Mouse (Mus musculus) adrenal gland, adult 8-10 months (tissue): Measurements from ENCODE around the gene Veph1. TPM values are rescaled to one million over a fixed set of nuclear protein-coding genes. Genes with fewer than 3 reads are reported as not detected.
A peak's percentile ranks its signal among the peaks of the same experiment; 100 is the strongest.

Source experiments
- DNase-seq: peaks from one replicate; pipeline ENCODE4 v3.0.0; 2022
- total RNA-seq, 4 experiments: library from RNA; stranded (reverse); gene quantifications; 2 replicates each; pipeline ENCODE4 v1.2.4; 2022

The Veph1 gene
- total RNA-seq, 4 experiments from 2014 or later = not detected

DNA sequence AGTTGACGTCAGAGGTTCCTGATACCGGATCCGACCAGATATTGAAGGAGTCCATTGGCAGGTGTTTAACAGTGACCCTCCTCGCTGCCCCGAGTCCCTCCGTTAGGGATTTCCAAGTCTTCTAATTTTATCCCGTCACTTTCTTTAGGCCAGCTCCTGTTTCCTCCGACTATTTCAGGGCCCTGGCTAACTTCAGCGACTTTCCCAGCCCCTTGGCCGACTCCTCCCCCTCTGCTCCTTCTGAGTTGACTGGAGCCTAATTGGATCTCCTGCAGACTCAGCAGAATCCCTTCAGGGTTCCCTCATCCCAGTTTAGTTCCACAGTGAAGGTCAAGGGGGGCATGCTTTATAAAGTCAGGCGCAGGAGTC, 75.4 kb downstream of the Veph1 start:
- DNase-seq = no peak

DNA sequence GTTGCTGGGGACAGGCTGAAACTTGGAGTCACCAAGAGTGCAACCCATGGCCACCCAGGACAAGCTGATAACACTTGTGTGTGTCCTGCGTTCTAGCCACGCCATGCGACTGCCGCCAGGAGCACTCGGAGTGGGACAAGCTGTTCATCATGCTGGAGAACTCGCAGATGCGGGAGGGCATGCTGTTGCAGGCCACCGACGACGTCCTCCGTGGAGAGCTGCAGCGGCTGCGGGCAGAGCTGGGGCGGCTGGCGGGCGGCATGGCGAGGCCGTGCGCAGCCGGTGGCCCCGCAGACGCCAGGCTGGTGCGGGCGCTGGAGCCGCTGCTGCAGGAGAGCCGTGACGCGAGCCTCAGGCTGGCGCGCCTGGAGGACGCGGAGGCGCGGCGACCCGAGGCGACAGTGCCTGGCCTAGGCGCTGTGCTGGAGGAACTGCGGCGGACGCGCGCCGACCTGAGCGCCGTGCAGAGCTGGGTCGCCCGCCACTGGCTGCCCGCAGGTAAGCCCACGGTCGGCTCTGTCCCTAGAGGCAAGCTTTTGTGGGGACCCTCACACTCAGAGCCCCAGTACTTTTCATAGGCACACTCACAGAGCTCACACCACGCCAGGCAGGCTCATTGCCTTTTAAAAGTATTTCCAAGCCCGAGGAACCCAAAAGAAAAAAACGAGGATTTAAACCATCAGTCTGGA, 75.9 kb downstream of the Veph1 start:
- DNase-seq = no peak

DNA sequence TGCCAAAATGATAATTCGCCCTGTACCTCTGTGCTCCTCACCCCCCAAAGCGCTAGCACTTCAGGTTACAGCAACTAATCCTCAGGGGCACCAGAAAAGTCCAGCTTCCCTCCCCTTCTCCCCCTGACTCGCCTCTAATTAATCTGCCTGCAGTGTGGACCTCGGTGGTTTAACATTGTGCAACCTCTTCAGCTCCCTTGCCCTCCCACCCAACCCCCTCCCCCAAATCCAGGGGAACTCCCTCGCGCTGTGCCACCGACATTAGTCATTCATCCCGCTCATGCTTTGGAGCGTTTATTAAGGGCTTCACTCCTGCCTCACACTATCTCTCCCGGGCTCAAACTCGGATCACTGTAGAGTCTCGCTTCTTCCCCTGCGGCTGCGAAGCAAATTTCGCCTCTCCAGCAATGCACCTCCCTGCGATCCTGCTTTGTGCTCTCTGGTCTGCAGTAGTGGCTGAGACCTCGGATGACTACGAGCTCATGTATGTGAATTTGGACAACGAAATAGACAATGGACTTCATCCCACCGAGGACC, 76.9 kb downstream of the Veph1 start, which contains the start of gene Ptx3:
Ptx3 (plus strand) TSS at position 256 of the 537 bp plus-strand sequence.
- no peak for DNase-seq

DNA sequence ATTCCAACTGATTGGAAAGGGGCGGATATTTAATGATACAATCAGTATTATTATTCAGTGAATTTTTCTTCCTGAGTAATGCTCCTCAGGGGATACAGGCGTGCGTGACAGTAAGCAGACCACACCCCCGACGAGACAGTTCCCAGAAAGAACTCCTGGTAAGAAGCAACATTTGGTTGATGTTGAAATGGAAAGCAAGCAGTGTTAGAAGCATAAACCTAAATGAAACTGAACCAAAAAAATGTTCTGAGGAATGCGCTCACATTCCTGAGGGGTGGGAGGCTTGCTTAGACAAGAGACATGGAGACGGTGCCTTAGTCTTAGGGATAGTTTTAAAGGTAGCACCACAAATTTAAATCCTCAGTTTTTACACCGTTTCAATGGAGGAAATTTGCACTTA, 80.9 kb downstream of the Veph1 start:
- DNase-seq = no peak

DNA sequence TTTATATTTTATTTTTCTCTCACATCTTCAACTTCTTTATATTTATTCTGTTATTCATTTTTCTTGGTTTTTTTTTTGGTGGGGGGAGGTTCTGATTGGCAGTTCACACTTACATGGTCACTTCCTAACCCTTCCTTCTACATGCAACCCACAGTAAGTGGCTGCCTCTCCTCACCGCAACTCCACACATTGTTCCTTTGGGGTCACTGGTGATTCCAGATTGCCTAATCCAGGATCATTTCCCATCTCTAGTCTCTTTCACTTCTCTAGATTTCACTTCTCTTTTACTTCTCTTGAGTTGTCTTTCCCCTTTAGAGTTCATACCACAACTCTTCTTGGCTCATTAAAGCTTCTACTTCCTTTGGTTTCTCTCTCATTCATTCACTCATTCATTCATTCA, 83.1 kb downstream of the Veph1 start:
- DNase-seq = no peak

DNA sequence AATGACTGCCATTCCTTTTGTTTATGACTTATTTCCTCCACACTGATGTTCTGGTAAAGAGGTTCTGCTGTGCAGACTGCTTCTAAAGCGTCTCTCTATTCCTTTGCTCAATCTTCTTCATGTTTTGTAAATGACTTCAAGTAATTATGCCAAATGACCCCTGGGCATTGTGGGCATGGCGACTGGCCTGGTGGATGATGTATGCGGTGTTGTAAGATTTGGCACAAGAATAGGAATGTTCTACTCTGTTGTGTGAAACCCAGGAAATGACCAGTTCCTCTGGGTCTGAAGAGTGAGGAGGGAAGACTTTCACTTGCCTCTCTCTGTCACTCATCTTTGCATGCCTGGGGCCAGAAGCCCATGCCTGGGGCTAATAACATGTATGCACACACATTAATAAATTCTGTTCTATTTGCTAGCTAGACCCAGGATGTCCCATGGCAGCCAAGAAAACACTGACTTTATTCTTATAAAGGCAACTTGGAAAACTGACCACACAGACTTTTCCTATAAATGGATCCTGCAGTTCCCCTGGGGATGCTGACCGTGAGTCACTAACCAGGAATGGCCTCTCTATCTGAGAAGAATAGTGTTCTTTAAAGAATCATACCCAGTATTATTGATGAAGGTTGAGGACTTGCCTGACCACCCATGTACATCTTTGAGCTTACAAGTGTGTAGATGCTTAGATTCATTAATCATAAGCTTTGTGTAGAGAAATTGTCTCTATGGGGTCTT, 87.6 kb downstream of the Veph1 start:
- no peak for DNase-seq

DNA sequence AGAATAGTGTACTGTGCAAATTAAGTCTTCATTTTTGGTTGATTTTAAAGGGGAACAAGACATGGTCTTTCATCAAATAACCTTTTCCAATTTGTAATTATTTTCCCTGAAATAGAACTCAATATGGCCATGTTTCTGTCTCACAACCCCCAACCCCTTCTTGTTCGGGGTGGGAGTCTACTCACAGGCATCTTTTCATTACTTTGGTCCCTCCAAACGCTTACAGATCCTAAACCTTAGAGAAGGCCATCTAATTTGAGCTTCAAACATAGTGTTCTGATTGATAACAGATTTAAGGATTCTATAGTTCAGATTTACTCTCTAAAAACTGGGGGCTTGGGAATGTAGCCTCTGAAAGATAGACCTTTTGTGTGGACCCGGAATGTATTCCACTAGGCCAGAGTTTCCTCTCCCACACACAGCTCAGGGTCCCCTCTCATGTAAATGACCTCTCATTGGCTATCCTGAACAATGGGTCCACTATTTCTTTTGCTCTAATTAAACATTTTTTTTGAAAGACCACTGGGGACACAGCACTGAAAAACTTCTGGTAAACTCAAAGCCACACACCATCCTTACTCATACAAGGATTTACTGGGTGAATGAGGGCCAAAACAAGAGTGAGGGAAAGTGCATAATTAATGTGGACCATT, 102.6 kb downstream of the Veph1 start:
- DNase-seq = no peak

DNA sequence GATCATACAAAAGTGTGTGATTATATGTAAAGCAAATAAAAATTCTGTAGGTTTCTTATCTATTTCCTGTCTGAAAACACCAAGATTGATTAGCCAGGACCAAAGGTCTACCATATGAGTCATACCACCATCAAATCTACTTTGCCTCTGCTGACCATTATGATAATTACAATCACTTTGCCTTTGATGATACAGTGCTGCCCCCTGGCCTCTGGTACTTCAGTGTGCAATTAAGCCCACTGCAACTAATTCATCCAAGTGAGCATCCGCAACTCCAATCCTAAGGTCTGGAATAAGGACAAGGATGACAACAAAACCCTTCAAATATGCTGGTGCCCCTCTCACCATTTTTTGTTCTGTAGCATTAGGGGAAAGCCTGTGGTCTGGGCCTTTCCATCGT, 117.0 kb downstream of the Veph1 start:
- peak; percentile 3 for DNase-seq

DNA sequence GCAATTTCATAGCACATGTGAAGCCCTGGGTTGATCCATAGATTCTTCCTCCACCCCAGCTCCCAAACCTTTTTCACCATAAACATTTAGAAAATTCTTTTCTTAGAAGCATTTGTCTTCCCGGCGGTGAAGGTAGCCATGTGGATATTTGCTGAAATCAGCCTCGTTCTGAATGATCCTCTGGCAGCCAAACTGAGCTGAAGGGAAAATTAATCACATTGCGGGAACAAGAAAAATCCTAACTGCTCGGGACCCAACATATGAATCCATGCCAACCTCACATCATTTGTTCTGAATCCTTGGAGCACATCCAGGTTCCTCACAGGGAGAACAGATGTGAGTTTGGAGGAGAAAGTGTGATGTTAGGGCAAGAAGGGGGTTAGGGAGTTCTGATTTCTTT, 123.7 kb downstream of the Veph1 start:
- DNase-seq = no peak

DNA sequence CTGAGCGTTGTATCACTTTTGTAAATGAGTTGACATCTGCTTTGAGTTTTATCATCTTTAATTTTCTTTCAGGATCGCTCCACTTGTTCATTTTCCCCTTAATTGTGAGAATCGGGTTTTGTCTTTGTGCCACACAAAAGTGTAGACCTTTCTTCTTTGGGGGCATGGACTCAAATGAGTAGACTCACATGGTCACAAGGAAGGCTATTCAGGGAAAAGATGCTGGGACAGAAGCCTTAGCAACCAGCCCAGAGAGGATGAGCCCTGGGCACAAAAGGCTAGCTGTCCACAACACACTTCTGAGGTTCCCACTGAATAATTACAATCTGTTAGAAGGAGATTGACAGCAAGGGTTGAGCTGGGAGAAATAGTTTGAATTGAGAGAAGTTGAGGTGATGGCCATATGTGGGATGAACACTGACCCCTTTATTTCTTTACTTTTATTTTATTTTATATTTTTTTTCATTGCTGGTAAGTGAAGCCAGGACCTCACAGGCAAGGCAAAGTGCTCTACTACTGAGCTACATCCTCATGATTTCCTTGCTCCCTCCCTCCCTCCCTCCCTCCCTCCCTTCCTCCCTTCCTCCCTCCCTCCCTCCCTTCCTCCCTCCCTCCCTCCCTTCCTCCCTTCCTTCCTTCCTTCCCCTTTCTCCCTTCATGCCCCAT, 126.6 kb downstream of the Veph1 start:
- no peak for DNase-seq

DNA sequence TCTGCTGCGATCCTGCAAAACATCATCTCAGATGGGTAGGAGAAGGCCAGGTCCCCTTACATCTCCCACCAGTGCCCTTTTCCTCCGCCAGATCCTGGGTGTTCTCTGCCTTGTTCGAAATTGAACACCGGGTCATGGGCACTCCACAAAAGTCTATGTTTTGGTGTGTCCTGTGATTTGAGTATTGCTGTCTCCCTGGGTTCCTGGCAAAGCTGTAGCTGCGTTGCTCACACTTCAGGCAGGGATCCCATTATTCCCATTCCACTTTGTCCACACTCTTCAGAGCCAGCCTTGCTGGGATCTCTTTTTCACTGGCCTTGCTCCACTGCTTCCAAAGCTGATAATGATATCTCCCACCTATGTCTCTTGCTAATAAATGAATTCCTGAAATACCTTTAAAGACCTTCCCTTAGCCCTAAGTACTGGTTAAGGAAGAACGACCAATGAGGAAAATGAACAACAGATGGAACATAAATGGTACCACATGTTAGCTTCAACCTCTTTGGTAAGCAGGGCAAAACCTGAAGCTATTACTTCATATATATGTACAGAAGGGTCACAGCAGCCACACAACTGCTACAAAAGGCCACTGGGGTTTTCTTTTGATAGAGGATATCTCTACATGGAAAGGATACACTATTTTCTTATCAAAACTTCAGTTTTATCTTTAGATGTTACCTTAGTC, 129.9 kb downstream of the Veph1 start:
- no peak for DNase-seq

DNA sequence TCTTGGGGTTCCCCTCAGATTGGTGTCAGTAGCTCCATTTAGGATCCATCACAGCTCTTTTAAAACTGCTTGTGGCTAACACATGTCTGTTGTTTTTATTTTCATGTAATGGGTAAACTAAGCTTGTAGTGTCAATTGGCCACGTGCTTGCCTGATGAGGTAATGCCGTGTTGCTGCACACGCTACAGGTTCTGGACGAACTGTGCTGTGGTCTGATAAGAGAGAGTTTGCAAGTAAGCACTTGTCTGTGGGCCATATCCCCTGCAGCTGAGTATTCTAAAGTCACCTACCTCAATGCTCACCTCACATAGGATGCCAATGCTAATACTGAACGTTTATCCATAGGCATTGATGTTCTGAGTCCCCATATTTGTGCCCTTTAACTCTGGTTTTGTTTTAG, 131.6 kb downstream of the Veph1 start:
- no peak for DNase-seq

DNA sequence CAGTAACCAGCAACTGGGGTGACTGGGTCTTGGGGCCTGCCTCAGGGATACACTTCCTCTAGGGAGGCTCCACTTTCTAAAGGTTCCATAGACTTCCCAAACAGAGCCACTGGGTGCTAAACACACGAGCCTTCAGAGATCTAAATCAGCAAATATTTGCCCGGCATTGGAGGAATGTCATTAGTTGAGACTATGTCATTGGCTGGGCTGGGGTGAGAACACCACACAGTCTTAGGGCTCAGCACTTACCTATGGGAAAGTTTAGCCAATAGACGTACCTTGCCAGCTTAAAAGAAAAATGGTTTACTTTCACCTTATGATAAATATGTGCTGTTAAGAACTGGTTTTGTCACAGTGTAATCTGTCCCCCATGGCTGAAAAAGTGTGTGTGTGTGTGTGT, 132.1 kb downstream of the Veph1 start:
- no peak for DNase-seq

DNA sequence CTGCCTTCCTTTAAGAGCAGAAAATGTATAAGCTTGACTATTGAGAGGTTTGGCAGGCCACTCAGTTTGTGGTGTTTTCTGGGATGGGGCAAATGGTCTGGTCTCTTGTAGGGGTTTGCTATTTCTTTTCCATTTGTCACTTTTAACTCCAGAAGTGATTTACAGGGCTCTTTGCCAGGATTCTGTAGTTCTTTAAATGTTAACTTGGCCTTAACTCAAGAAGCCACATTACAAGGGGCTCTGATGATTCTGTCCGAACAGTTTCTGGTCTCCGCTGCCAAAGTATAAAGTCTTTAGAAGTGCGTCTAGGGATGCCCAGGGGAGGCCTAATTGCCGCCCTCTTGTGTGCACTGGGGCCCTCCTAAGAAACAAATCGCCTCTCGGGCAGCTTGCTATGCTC, 134.0 kb downstream of the Veph1 start:
- DNase-seq = no peak

DNA sequence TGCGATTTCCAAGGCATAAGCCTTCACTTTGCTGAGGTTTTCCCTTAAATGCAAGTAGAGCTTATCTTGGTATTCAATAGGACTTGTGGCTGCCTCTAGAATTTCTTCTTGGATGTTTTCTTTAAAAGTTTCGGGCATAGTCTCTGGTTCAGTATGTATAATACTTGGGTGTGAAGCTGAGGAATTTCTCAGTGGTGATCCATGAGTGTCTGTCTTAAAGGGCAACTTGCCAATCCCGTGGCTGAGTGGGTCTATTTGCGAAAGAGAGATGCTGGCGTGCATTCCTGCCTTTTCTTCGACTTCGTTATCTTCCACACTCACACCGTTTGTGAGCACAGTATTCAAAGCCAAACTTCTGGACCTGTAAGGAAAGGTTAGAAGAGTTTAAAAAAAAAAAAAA, 138.7 kb downstream of the Veph1 start:
- DNase-seq = no peak

DNA sequence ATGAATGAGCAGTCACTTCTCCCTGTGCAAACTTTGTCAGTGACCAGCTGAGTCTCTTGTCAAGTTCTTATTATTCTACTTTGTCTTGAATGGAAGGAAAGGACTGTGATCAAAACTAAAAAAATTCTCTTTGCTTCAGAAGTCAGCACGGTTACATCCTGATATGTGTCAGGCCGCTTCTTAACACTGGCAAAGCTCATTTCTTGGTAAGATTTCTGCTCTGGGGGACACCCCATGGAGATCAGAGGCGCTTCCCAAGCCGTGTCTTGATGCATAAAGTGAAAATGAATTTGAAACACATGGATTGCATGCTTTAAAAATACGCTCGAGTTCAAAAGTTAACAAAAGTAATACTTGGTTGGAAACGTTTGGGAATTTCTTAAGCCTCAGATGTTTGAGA, 159.0 kb downstream of the Veph1 start:
- no peak for DNase-seq

DNA sequence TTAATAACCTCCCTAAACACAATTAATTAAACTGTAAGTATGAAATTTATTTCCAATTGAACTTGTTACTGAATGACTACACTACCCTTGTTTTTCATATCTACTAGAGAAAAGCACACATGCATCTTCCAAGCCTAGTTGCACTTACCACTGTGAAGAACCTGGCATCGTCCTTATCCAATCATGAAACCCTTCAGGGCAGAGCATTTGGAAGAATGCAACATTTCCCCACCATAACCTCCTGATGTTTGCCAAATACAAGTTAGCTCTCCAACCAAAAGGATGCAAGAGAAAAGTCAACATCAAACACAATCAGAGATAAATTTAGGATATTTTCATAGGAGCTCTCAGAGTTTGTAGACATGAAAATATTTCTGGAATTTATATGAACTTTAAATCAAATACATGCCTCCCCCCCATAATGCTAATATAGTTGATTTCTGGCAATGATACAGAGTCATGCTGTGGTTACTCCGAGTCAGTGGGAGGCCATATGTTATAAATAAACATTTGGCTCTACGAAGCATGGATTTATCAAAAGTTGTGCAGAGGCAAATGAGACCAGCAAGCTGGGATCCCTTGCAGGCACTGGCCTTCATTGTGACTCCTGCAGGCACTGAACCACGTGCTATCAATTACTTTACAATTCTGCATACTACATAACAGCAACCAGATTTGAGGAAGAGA, 165.2 kb downstream of the Veph1 start:
- no peak for DNase-seq

DNA sequence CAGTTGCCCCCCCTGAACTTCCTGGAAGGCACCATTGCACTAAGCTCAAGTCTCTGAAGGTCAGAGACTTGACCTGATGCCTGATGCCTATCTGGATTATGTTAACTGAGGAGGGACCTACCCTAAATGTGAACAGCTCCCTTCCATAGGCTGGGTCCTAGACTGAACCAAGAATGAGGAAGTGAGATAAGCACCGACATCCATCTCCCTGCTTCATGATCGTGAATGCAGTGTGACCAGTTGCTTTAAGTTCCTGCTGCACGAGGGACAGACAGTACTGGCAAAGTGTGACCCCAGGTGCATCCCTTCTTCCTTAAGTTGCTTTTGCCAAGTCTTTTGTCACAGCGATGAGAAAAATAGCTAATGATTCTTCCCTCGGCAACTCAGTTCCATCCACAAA, 166.9 kb downstream of the Veph1 start:
- DNase-seq = no peak

DNA sequence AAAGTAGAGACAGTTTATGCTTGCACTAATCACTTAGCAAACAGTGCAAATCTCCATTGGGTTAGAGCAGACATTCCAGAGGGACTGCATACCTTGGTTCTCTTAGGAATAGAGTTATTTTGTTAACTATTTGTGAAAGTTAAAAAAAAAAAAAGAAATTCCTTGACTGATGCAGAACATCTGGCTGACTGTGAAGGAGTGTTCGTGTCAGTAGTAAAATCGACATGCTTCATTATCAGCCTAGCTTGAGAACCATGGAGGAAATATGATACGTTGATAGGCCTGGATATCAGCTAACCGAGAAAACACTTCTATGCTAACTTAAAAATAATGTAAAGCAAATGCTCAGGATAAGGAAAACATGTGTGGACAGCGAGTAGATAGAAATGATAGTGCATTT, 191.1 kb downstream of the Veph1 start:
- DNase-seq = no peak

DNA sequence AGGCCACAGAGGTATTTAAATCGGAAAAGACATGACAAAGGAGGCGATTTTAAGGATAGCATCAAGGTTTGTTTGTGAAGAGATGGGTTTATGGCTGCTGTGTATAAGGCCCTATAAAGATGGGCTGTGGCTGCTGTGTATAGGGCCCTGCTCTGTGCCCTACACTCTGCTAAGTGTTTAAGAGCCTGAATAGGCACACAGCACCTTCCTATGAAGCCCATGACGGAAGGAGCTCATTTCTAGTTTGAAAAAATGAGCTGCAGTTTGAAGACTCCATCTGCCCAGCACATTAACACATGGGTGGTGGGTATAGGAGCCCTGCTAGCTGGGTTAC, 194.1 kb downstream of the Veph1 start:
- no peak for DNase-seq

DNA sequence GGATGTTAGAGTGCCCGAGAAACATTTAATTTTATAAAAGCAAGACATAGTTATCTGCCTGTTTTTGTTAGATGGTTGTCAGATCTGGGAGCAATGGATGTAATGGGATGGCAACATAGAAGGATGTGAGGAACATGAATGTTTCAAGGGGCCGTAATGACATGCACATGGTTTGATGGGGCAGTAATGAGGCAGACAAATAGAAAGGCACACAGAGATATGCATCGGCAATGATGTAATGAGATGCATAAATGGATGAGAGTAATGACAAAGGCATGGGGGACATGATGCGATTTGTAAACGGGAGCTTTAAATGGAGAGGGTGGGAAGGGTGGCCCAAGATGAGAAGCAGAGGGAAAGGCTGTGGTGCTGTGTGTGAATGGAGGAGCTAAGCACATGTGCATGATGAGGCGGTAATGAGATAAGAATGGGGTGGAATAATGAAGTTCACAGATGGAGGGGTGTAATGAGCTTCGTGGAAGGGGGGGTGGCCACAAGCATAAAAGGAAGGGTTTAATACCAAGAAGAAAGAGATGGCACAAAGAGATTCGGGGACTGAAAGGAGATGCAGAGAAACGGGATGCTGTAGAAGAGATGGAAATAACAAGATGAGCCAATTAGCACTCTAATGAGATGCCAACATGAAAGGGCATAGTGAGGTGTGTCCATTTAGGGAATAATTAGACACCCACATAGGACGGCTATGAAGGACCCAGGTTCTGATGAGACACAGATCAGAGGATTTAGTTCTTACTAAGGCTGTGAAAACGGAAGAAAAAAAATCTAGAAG, 194.6 kb downstream of the Veph1 start:
- no peak for DNase-seq
